Mouse (Mus musculus): Measurements from ENCODE around the gene Ccdc149.

GRCm38 (mm10) chr5:52459308-52459707 is 12.0 kb downstream of the Ccdc149 start:
- TF ChIP-seq ZNF384 (IDR thresholded peaks at IDR 0.05; ENCODE audit: low read depth, low read length) (no peak), CTCF (conservative IDR thresholded peaks at IDR 0.05 in 1 of 2, IDR thresholded peaks at IDR 0.05 in 1 of 2; ENCODE audit: low read depth in 2 of 2, low read length in 2 of 2) (no peak), EP300 (IDR thresholded peaks at IDR 0.05; ENCODE audit: low read length) (no peak), POLR2A (IDR thresholded peaks at IDR 0.05; ENCODE audit: low read depth, low read length) (no peak), POLR2AphosphoS2 (IDR thresholded peaks at IDR 0.05; ENCODE audit: low read depth, low read length) (no peak), NRF1 (IDR thresholded peaks at IDR 0.05; ENCODE audit: low read depth, low read length) (no peak), HCFC1 (IDR thresholded peaks at IDR 0.05; ENCODE audit: low read depth, low read length) (no peak), CHD2 (IDR thresholded peaks at IDR 0.05; ENCODE audit: low read length) (no peak), RAD21 (IDR thresholded peaks at IDR 0.05; ENCODE audit: low read depth, low read length) (no peak)
